Mouse (Mus musculus) heart, embryonic 13.5 days (tissue): ENCODE data around the gene Cbr2. TPM values are rescaled to one million over a fixed set of nuclear protein-coding genes. Genes with fewer than 3 reads are reported as not detected.

ENCODE experiments used
- ATAC-seq: fragments of 200-750 bp; cut with Nextera tagmentation; 2 replicates; pipeline ENCODE4 v1.8.0; 2017; ENCODE audit warnings: moderate TSS enrichment; ENCODE audit not compliant: insufficient number of reproducible peaks, low FRiP score, low TSS enrichment; ENCODE audit errors: extremely low read depth
- H3K27ac ChIP-seq: fragments of 300-500 bp; sonication (generic); replicated peaks from 2 replicates; pipeline ENCODE4 v1.5.1; 2015; ENCODE audit warnings: moderate library complexity, mild to moderate bottlenecking, inconsistent platforms
- H3K27me3 ChIP-seq: fragments of 300-500 bp; sonication (generic); replicated peaks from 2 replicates; pipeline ENCODE4 v1.6.1; 2015; ENCODE audit warnings: mild to moderate bottlenecking, inconsistent platforms
- H3K36me3 ChIP-seq: fragments of 300-500 bp; sonication (generic); 2 replicates; pipeline ENCODE4 v1.6.1; 2015; ENCODE audit warnings: mild to moderate bottlenecking, inconsistent platforms
- H3K4me1 ChIP-seq: fragments of 300-500 bp; sonication (generic); 2 replicates; pipeline ENCODE4 v1.6.1; 2015; ENCODE audit warnings: inconsistent platforms
- H3K4me2 ChIP-seq: fragments of 300-500 bp; sonication (generic); 2 replicates; pipeline ENCODE4 v1.6.1; 2015; ENCODE audit warnings: inconsistent platforms, mild to moderate bottlenecking, moderate library complexity
- H3K4me3 ChIP-seq: fragments of 300-500 bp; sonication (generic); 2 replicates; pipeline ENCODE4 v1.5.1; 2015; ENCODE audit warnings: moderate library complexity, mild to moderate bottlenecking, inconsistent platforms
- H3K9ac ChIP-seq: fragments of 300-500 bp; sonication (generic); 2 replicates; pipeline ENCODE4 v1.6.1; 2015; ENCODE audit warnings: inconsistent platforms, mild to moderate bottlenecking, moderate library complexity
- H3K9me3 ChIP-seq: fragments of 300-500 bp; sonication (generic); 2 replicates; pipeline ENCODE4 v1.6.1; 2016; ENCODE audit warnings: inconsistent platforms
- WGBS: fragments of 180-500 bp; shearing (Covaris S2); methylation state at CpG from one replicate; pipeline ENCODE4 v1.1.7; 2015; ENCODE audit warnings: mixed read lengths; 5-methylcytosine and 5-hydroxymethylcytosine counted together
- polyA plus RNA-seq: library from polyadenylated mRNA; unstranded; fragments of >200 nt; fragmentation: Nextera tagmentation; extraction: Ambion mirVana; gene quantifications from 2 replicates; pipeline ENCODE4 v1.2.1, GENCODE M21; 2015

Gene Cbr2
- polyA plus RNA-seq, 1 experiment from 2014 or later, result 3.8 TPM

DNA sequence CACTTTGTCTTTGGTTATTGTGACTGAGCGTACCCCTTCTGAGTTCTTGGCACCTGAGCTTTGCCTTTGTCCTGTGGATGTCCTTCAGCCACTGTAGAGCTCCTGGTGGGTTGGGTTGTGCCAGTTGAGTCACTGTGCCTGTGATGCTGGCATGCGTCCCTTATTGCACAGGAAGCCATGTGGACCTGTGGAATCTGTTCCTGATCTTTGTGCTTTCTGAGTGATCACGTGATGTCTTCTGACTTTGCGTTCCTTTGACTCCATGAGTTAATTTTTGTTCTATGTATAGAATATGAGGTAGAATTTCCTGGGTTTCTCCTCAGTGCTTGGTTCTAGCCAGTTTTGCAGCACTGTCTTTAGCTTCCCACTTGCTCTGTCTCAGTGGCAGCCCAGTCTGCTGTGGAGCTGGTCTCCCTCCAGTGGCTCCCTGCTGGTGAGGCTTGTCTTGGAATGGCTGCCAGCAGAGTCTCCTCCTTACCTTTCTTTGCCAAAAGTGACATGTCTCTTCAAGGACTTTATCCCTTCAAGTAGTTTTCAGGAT, 39.4 kb downstream of the Cbr2 start:
- Histone ChIP-seq H3K4me3 (no peak overlapping the region), H3K4me2 (no peak overlapping the region), H3K27ac (0 out of 2 replicates have a peak overlapping the region, but pooled peaks have one; percentile 10), H3K27me3 (no peaks in the 10 kb centered on the region), H3K9me3 (no peaks in the 10 kb centered on the region), H3K9ac (no peak overlapping the region), H3K36me3 (peaks cover 73% of the 10 kb centered on the region), H3K4me1 (peaks cover 40% of the 10 kb centered on the region)
- no peak for ATAC-seq
- WGBS, result 80% methylated on average over 4 of the region's 4 CpGs

DNA sequence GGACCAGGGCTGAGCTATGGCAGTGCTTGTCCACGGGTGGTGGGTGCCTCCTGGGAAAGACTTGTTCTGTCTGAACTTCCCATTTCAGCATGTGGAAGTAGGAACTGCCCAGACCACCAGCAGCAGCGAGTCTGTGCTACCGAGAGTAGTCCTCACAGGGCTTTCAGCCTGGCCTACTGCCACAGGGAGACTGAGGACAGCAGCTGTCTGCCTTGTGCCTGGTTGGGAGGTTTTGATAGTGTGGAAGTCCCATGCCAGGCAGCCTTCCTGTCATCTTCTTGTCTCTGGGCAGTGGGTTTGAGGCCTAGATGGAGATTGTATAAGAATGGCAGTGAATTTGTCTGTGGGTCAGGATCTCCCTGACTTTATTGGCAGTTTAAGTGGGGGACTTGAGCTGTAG, 42.5 kb downstream of the Cbr2 start:
- H3K9me3 ChIP-seq, result no peaks in the 10 kb centered on the region
- 81% methylated on average over 3 of the region's 3 CpGs for WGBS
- peaks cover 19% of the 10 kb centered on the region for H3K4me1 ChIP-seq
- no peak for ATAC-seq
- no peak overlapping the region for H3K4me2 ChIP-seq
- no peak overlapping the region for H3K4me3 ChIP-seq
- H3K27ac ChIP-seq, result no peak overlapping the region
- H3K27me3 ChIP-seq, result no peaks in the 10 kb centered on the region
- H3K9ac ChIP-seq, result no peak overlapping the region
- H3K36me3 ChIP-seq, result peaks cover 79% of the 10 kb centered on the region

DNA sequence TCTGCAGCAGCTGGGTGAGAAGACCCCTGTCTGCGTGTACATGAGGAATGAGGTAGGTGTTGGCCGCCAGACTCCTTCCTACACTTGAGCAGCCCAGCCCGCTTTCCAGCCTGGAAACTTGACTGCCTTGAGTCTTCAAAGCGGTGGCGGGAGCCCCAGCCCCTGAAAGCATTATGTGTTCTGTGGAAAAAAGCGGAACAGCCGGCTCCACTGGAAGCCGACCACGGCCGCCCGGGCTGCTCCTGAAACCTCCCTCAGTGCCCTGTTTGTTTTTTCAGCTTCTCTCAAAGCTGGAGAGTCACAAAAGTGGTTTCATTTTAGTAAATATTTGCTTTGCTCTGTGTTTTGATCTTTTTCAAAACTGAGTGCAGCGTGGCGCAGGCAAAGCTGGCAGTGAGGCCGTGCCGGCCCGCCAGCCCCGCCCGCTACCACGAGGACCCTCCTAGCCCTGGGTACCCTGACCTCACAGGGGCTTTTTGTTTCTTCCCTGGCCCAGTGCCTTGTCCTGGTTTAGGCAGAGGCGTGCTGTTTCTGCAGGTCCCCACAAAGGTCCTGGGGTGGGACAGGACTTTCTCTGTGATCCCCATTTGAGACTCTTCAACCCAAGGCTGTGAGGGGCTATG, 45.2 kb downstream of the Cbr2 start:
- Histone ChIP-seq H3K4me3 (no peak overlapping the region), H3K9ac (peak overlapping the region; percentile 24; the same call in 1 of the 2 replicates), H3K27ac (peak overlapping the region; percentile 24; the same call in 1 of the 2 replicates), H3K9me3 (no peaks in the 10 kb centered on the region), H3K36me3 (peaks cover 74% of the 10 kb centered on the region), H3K27me3 (no peaks in the 10 kb centered on the region), H3K4me1 (peaks cover 9% of the 10 kb centered on the region), H3K4me2 (no peak overlapping the region)
- 86% methylated on average over 20 of the region's 20 CpGs for WGBS
- ATAC-seq, result no peak

DNA sequence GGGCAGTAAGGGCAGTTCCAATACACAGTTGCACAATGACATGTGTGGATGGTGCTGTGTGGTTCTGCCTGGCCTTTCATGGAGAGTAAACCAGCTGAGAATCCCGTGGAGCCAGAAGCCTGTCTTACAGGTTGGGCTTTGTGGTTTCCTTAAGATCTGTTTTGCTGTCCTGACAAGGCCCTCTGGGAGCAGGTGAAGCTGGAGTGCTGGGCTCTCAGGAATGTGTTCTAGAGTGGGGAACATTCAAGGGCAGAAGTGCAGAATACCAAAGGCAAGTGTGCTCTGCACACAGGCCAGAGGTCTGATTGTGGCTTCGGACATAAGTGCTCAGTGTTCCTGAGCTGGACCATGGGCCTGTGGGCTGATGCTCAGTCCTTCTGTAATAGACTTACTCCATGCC, 47.3 kb downstream of the Cbr2 start:
- Histone ChIP-seq H3K9me3 (no peaks in the 10 kb centered on the region), H3K4me3 (no peak overlapping the region), H3K27ac (no peak overlapping the region), H3K27me3 (no peaks in the 10 kb centered on the region), H3K9ac (no peak overlapping the region), H3K4me1 (peaks cover 9% of the 10 kb centered on the region), H3K4me2 (no peak overlapping the region), H3K36me3 (peaks cover 76% of the 10 kb centered on the region)
- ATAC-seq, result no peak
- WGBS, result 56% methylated on average over 2 of the region's 2 CpGs

DNA sequence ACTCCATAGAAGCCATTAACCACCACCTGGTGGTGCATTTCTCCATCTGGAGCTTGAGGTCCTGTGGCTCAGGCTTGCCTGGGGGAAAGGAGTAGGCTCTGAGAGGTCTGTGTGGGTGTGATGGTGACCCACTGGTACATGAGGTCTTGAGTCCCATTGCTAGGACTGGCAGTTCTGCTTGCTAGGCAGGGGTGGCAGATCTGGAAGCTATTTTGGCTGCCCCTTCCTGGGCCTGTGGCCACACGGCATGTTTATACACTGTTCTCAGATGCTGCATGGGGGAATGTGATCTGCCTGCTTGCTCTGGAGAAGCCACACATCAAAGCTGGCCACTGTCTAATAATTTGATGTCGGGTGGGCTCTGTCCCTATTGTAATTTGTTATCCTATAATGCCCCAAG, 47.8 kb downstream of the Cbr2 start:
- Histone ChIP-seq H3K9me3 (no peaks in the 10 kb centered on the region), H3K36me3 (peaks cover 76% of the 10 kb centered on the region), H3K4me1 (peaks cover 9% of the 10 kb centered on the region), H3K4me2 (no peak overlapping the region), H3K4me3 (no peak overlapping the region), H3K27me3 (no peaks in the 10 kb centered on the region), H3K27ac (no peak overlapping the region), H3K9ac (no peak overlapping the region)
- no peak for ATAC-seq
- WGBS, result 71% methylated on average over 2 of the region's 2 CpGs

DNA sequence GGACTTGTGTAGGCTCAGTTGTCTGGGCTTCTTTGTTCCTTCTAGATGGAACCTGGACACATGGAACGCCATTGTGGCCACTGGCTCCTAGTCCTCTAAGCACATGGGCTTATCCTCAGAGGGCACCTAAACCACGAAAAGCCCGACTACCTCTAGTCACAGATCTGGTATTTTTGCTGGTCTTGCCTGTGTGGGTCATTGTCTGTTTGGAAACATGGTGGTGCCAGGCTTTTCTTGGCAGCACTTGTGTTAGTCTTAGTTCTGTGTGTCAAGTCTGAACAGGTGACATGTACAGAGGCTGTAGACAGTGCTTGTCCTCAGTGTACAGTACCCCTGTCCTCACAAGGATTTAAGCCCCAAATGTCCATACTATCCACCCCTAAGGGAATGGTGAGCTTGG, 48.4 kb downstream of the Cbr2 start:
- Histone ChIP-seq H3K4me2 (no peak overlapping the region), H3K27ac (no peak overlapping the region), H3K27me3 (no peaks in the 10 kb centered on the region), H3K4me1 (peaks cover 9% of the 10 kb centered on the region), H3K9ac (no peak overlapping the region), H3K36me3 (peaks cover 76% of the 10 kb centered on the region), H3K4me3 (no peak overlapping the region), H3K9me3 (no peaks in the 10 kb centered on the region)
- 75% methylated on average over 3 of the region's 3 CpGs for WGBS
- ATAC-seq, result no peak

DNA sequence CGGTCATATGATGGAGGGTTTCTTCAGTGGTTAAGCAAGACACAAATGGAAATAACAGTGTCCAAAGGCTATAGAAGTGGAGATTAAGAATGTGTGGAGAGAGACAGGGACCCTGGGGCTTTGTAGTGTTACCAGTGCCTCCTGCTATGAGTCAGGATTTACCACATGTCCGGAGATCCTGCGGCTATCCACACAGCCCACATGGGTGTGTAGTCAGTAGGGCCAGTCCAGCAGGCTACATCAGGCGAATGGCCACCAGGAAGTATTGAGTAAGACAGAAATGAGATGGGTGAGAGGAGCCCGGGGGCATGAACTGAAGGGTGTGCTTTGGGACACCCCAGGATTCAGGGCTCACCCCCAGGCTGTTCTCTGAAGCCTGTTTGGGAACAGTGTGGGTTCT, 49.2 kb downstream of the Cbr2 start:
- H3K4me2 ChIP-seq, result no peak overlapping the region
- no peaks in the 10 kb centered on the region for H3K9me3 ChIP-seq
- ATAC-seq, result no peak
- no peak overlapping the region for H3K4me3 ChIP-seq
- H3K9ac ChIP-seq, result no peak overlapping the region
- H3K4me1 ChIP-seq, result peaks cover 9% of the 10 kb centered on the region
- WGBS, result 86% methylated on average over 5 of the region's 5 CpGs
- H3K27me3 ChIP-seq, result no peaks in the 10 kb centered on the region
- H3K36me3 ChIP-seq, result peaks cover 76% of the 10 kb centered on the region
- H3K27ac ChIP-seq, result no peak overlapping the region

DNA sequence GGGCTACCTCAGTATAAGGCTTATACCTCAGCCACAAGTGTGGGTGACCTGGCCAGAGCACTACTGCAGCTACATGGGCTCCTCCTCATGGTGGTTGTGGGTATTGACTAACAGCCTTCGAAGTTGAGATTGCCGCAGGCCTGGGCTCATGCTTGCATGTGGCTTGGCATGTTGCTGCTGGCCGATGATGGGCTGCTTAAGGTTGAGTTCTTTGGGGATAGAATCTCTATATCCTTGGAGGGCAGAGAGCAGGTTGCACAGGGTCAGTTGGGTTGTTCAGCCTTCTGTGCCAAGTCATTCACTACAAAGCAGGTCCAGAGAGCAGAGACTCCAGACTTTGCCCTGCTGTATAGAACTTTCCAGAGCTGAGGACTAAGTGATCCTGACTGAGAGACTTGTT, 52.0 kb downstream of the Cbr2 start:
- Histone ChIP-seq H3K4me1 (peaks cover 19% of the 10 kb centered on the region), H3K27me3 (no peaks in the 10 kb centered on the region), H3K4me3 (no peak overlapping the region), H3K27ac (no peak overlapping the region), H3K9ac (no peak overlapping the region), H3K36me3 (peaks cover 72% of the 10 kb centered on the region), H3K9me3 (no peaks in the 10 kb centered on the region), H3K4me2 (no peak overlapping the region)
- WGBS, result 74% methylated on average over 3 of the region's 3 CpGs
- ATAC-seq, result no peak

Other genes with a start within 250 kb of the Cbr2 start
- gene Mrpl12, start 247.5 kb downstream of the Cbr2 start, polyA plus RNA-seq, result 212 and 228 TPM in 2 replicates
- gene Slc25a10, start 240.3 kb downstream of the Cbr2 start, polyA plus RNA-seq, result 42.9 and 43.2 TPM in 2 replicates
- 2.1 and 2.4 TPM in 2 replicates for gene Gcgr, start 201.4 kb downstream of the Cbr2 start, polyA plus RNA-seq
- gene Mcrip1, start 182.4 kb downstream of the Cbr2 start, polyA plus RNA-seq, result 134 and 140 TPM in 2 replicates
- gene Ppp1r27, start 181.0 kb downstream of the Cbr2 start, polyA plus RNA-seq, result not detected in 2 replicates
- 427 and 448 TPM in 2 replicates for gene P4hb, start 158.9 kb downstream of the Cbr2 start, polyA plus RNA-seq
- gene Arhgdia, start 150.5 kb downstream of the Cbr2 start, polyA plus RNA-seq, result 435 and 436 TPM in 2 replicates
- gene Alyref, start 133.7 kb downstream of the Cbr2 start, polyA plus RNA-seq, result 253 and 284 TPM in 2 replicates
- 174 and 199 TPM in 2 replicates for gene Anapc11, start 133.7 kb downstream of the Cbr2 start, polyA plus RNA-seq
- 14.9 and 18.6 TPM in 2 replicates for gene Npb, start 123.6 kb downstream of the Cbr2 start, polyA plus RNA-seq
- 71.8 and 90.4 TPM in 2 replicates for gene Pcyt2, start 114.2 kb downstream of the Cbr2 start, polyA plus RNA-seq
- 17.7 and 20.4 TPM in 2 replicates for gene Sirt7, start 106.9 kb downstream of the Cbr2 start, polyA plus RNA-seq
- gene Mafg, start 98.5 kb downstream of the Cbr2 start, polyA plus RNA-seq, result 18.1 and 19.9 TPM in 2 replicates
- gene Pycr1, start 88.3 kb downstream of the Cbr2 start, polyA plus RNA-seq, result 22.2 and 23.5 TPM in 2 replicates
- gene Myadml2, start 84.0 kb downstream of the Cbr2 start, polyA plus RNA-seq, result 13.0 and 13.9 TPM in 2 replicates
- 2.3 and 2.7 TPM in 2 replicates for gene Notum, start 70.9 kb downstream of the Cbr2 start, polyA plus RNA-seq
- 105 and 109 TPM in 2 replicates for gene Aspscr1, start 59.1 kb downstream of the Cbr2 start, polyA plus RNA-seq
- gene Cenpx, start 18.4 kb downstream of the Cbr2 start, polyA plus RNA-seq, result 120 and 122 TPM in 2 replicates
- 27.8 and 28.1 TPM in 2 replicates for gene Lrrc45, start 18.2 kb downstream of the Cbr2 start, polyA plus RNA-seq
- gene Rac3, start 10.6 kb downstream of the Cbr2 start, polyA plus RNA-seq, result 6.4 and 9.8 TPM in 2 replicates
- 7.5 and 7.6 TPM in 2 replicates for gene Dcxr, start 4.8 kb downstream of the Cbr2 start, polyA plus RNA-seq
- gene Hmga1b, start 30.7 kb upstream of the Cbr2 start, polyA plus RNA-seq, result 1.8 and 2.6 TPM in 2 replicates
- 21.4 and 24.5 TPM in 2 replicates for gene Rfng, start 52.1 kb upstream of the Cbr2 start, polyA plus RNA-seq
- gene Gps1, start 52.2 kb upstream of the Cbr2 start, polyA plus RNA-seq, result 139 and 146 TPM in 2 replicates
- 40.8 and 45.2 TPM in 2 replicates for gene Dus1l, start 64.3 kb upstream of the Cbr2 start, polyA plus RNA-seq
- 23.2 and 26.4 TPM in 2 replicates for gene Fasn, start 92.4 kb upstream of the Cbr2 start, polyA plus RNA-seq
- gene Ccdc57, start 200.8 kb upstream of the Cbr2 start, polyA plus RNA-seq, result 3.1 and 3.7 TPM in 2 replicates
- 224 and 258 TPM in 2 replicates for gene Slc16a3, start 216.4 kb upstream of the Cbr2 start, polyA plus RNA-seq